Mouse (Mus musculus) liver (tissue): Measurements from ENCODE around the gene Svop.

Experiments used
- DNase-seq: peaks from one replicate; pipeline ENCODE4 v3.0.0-alpha.2; 2020; ENCODE audit warnings: mixed read lengths

Svop gene

DNA sequence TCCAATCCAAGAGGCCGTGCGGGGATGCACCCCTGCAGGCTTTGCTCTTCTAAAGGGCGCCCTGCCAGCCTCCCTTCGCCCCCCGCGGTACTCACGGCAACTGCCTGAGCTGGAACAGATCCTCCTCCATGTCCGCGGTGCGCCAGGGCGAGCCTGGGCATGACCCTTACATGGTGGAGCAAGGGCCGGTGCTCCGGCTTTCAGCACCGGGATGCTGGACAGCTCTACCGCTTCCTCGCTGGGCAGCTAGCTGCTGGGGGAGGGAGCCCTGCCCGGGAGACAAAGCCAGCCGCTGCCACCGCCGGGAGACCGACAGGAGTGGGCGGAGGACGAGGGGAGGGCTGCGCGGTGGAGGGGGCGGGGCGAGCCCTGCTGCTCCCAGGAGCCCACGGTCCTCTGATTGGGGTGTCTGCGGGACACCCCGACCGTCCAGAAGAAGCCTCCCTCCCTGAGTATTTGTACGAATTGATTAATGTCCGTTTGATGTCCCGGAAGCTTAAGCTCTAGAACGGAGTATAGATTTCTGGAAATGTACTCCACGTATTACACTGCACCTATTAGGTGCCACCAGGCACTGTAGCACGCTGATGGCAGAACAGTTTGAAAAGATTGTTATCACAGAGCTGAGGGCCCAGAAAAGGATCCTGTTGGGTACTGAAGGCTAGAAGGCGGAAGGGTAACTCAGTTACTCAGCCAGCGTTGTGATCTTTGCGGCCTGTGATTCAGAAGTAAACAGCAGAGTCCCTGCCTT lies at the start of gene Svop:
Gene Svop, minus strand, starts transcription at position 514 of the 751 bp plus-strand sequence.
- DNase-seq, result peak; percentile 65

DNA sequence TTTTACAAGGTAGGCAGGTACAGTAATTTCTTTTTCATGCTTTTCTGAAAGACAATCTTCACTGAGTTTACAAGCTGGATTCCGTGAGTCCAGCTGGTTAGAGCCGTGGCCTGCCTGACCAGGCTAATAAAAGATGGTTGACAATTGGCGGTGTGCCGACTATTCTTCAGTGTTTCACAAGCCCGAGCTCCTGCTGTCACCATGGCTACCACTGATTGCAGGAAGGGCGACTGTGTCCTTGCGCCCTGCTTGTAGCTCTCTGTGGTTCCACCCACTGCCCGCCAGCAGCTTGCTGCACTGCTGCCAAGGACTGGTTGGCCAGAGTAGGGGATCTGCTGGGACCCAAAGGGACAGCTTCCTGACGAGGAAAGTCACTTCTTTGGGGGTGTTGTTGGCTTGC lies 47.8 kb upstream of the Svop start:
- peak; percentile 48 for DNase-seq

DNA sequence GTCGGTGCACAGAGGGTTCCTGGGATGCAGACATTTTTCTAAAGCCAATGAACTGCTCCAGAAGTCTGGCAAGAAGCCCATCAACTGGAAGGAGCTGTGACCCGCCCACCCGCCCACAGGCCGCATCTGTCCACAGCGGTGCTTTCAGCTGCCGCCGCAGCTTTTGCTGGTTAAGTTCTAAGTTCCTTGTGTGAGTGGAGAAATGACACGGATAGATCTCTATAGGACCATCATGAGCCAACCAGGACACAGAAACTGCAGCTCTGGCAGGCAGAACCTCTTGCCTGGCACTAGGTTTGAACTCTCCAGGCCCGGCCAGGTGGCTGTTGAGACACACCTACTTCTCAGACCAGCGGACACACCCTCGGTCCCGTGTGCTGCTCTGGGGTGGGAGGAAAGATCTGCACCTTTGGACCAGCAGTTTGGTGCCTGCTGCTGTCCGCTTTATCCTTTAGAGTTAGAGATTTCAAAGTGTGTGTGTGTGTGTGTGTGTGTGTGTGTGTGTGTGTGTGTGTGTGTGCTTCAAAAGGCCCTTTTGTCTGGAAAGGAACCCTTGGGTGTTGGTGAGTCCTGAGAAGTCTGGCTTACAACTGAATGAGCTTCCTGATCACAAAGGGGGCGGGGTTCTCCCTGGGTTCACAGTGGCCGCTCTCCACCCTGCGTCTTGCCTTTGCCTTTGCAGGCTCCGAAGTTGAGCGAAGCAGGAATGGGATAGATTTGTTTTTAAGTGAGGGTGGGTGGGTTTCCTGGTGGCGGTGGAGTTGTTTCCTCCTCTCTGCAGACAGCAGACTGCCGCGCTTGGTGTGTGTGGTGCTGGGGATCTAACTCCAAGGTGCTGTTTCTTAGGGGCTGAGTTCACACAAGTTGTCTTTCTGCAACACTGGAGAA lies 47.2 kb upstream of the Svop start:
- no peak for DNase-seq

DNA sequence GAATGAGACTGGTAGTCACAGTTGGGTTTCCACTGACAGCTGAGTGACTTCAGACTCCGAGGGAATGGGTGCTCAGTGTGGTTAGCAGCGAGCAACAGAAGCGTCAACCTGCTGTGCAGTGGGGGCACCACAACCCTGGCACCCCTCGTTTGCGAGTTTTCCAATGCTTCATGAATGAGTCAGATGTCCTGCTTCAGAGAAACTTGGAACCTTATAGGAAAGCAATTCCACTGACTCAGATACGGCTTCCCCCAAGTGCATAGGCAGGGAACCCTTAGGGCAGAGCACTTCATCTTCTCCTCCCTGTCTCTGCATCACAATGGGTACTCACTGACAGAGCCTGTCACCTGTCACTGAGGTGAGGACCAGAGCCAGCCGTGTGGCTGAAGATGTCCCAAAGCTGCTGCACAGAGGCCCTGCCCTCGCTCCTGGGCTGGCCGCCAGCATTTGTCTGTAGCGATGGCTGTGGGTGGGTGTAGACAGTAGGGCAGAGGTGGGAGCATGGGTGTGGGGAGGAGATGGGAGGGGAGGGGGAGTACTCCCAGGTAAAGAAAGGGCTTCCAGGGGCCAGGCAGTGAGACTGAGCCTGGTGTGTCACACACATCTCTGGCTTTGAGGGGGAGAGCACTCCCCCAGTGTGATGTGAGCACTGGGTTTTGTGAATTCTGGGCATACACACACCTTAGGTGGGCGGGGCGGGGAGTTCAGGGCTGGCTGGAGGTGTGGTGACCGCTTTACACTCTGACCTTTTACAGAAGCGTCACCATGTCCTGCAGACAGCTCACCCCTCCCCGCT lies 46.3 kb upstream of the Svop start:
- no peak for DNase-seq

DNA sequence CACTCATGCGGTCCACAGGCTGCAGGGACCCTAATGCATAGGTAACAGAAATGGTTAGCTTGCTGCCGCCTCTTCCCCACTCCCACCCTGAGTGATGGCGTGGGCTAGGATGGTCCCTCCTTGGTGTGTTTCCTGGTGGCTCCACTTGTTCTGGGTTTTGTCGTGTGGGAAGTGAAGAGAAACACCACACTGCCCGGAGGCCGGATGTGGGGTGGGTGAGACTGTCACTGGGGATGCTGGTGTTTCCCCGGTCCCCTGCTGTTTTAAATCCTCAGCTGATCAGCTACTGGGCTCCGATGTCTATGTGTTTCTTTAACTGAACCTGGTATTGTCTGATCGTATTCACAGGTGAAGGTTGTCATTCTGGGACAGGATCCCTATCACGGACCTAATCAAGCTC lies 44.1 kb upstream of the Svop start:
- no peak for DNase-seq

DNA sequence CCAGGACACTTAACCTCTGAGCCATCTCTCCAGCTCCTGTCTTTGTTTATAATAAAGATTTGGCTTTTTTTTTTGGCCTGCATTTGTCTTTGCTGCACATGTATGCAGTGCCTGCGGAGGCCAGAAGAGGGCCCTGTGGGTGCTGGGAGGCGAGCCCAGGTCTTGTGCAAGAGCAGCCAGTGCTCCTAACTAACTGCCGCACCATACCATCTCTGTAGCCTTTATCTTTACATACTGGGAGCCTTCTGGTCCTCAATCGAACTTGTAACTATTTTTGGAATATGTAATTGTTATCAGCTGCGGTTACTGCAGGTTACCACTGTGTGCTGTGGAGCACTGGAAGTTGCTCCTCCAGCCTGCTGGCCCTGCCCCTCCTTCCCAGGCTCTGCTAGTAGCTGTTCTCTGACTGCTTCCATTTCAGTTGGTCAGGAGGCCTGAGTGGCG lies 42.7 kb upstream of the Svop start:
- peak; percentile 77 for DNase-seq

DNA sequence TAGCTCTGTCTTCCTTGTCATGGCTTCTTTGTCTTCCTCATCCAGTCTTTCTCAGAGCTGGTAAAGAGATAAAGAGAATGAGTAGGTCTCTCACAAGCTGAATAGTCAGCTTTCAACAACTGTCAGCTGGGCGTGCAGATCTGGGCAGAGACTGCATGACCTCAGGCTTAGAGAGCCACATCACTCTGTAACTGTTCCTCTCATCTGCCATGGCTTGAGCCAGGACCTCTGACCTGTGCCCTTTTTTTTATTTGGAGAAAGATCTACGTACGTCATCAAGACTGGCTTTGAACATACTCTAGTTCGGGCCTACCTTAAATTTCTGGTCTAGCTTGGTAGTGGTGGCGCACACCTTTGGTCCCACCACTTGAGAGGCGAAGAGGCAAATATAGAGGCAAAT lies 41.5 kb upstream of the Svop start:
- no peak for DNase-seq

DNA sequence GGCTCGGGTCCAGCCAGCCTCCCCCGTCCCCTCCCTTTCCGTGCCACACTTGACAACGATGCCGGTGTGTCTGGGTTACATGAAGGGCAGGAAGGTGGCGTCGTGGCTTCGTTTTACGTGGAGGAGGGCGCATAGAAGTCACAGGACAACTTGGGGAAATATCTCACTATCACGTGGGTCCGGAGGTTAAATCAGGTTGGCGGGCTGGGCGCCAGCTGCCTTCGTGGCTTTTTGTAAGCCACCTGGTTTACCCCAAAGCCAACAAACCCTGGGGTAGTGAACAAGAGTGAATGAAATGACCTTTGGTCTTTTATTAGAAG lies 40.1 kb upstream of the Svop start:
- DNase-seq, result peak; percentile 39

DNA sequence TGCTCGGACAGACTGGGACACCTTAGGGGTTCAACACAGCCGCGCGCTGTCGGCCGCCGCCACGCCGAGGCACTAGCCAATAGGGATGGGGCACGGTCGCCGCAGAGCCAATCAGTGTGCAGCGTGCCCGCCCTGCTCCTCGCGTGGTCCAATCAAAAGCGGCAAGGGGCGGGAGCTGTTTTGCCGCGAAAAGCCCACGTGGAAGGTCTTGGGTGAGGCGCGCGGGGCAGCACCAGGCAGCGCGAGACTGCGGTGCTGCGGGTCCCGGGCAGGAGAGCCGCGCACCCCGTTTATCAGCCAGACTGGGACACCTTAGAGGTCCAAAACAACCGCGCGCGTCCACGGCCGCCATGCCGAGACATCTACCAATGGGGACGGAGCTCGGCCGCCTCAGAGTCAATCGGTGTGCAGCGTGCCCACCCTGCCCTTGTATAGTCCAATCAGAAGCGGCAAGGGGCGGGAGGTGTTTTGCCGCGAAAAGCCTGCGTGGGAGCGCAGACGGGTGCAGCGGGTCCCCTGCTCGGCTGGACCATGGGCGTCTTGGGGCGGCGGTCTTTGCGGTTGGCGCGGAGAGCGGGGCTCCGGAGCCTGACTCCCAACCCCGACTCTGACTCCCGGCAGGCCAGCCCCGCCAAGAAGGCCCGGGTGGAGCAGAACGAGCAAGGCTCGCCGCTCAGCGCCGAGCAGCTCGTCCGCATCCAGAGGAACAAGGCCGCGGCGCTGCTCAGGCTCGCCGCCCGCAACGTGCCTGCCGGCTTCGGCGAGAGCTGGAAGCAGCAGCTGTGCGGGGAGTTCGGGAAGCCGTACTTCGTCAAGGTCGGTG lies 39.5 kb upstream of the Svop start:
- DNase-seq, result peak; percentile 94

DNA sequence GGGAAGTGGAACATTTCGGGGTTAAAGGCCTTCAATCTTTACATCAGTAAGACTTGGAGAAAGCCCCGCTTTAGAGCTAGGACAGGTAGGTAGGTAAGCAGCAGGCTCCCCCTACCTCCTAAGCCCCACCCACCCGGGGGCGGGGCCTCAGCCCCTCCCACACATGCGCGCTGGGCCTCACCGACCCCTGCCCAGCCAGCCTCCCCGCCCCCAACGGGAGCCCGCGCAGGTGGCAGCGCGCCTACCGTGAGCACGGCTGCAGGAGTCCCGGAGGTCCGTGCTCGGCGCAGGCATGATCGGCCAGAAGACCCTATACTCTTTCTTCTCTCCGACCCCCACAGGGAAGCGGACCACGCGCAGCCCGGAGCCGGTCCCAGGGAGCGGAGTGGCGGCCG lies 38.8 kb upstream of the Svop start, which contains the start of gene Ung:
Gene Ung, plus strand, starts transcription at position 176 of the 395 bp plus-strand sequence.
- peak; percentile 78 for DNase-seq

DNA sequence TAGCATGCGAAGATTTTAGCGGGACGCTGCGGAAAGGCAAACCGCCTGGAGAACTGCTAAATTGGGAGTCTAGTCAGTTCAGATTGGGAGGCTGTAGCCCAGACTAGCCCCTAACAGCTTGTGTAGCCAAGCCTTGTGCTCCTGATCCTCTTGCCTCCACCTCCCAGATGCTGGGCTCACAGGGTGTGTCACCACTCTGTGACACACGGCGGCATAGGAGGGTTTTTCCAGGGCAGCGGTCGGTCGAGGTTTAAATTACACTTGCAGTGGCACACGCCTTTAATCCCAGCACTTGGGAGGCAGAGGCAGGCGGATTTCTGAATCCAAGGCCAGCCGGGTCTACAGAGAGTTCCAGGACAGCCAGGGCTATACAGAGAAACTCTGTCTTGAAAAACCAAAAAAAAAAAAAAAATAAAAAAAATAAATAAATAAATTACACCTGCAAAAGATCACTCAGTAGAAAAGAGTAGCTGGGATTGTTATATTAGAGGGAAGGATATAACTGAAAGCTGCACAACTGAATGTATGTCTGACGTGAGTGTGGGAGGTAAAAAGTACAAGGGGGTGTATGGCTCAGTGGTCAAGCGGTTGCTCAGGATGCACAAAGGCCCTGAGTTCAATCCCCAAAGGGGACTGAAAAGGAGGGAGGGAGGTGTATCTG lies 38.3 kb upstream of the Svop start:
- no peak for DNase-seq

DNA sequence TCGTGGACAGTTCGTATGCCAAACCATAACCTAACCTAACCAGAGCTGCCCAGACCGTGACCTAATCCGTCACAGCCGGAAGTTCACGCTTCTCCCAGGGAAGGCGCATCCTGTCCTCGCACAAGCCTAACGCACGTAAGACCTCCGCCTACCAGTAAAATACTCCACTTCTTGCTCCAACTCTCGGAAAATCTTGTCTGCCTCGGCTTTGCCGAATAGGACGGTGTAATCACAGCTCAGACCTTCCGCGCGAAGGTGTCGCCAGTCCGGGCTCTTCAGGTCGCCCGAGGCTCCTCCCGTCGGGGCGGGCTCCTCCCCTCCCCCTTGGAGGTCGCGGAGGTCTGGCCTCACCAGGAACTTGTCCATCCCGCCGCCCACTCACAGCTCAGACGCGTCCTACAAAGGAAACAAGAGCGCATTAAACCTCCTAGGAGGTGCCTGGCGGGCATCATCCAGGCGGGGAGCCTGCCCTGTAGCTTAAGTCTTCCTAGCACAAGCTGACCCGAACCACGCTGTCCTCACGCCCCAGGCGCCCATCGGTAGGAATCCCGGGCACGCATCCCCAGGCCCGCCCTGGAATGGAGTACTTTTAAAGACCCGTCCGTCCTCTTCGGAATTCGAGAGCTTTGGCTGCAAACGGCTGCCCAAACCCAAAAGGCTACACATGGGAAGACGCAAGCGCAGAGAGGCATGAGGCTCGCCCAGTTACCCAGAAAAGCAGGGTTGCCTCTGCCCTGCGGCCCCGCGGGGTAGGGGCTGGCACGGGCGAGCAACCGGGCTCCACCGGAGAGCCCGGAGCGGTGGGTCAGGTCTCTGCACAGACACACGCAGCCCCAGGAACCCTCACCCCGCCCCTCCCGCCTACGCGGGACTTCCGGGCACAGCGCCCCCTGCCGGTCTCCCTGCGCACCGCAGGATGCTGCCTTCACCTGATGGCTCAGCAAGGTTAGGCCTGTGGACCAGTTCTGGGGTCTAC lies 36.3 kb upstream of the Svop start, which contains the start of gene Alkbh2:
Gene Alkbh2, minus strand, starts transcription at position 845 of the 976 bp plus-strand sequence.
- DNase-seq, result peak; percentile 89

DNA sequence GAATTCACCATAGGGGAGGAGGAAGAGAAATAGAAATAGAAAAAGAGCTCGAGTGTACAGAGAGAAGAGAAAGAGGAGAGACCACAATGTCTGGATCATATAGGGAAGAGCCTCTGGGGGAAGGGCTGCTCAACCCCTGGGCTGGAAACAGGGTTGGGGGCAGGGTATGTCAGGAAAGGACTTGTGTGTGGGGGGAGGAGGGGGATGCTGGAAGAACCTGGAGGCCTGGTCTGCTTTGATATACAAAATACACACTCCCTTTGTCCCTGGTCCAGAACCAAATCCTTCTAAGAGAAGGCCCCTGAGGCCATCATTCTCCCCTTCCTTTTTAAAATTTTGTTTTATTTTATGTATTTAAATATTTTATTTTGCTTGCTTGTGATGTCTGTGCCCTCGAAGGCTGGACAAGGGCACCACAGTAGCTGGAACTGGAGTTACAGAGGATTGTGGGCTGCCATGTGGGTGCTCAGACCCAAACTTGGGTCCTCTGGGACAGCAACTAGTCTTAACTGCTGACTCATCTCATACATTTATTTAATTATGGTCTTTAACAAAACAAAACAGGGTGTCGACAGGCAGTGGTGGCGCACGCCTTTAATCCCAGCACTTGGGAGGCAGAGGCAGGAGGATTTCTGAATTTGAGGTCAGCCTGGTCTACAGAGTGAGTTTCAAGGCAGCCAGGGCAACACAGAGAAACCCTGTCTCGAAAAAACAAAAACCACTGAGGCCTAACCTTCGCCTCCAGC lies 35.3 kb upstream of the Svop start:
- DNase-seq, result no peak

DNA sequence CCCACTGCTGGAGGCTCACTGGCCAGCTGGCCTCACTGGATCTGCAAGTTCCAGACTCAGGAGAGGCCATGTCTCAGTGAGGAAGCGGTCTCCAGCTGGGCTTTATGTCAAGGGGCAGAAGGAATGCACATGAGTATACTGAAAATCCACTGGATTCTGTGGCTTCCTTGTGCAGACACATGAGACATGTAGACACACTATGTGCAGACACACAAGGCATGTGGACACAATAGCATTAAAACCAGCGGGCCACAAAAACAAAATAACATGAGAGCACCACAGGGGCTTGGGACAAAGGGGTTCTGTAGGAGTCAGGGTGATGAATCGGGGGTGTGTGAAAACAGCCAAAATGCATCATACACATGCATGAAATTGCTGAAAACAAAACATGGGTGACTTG lies 34.6 kb upstream of the Svop start:
- DNase-seq, result no peak

DNA sequence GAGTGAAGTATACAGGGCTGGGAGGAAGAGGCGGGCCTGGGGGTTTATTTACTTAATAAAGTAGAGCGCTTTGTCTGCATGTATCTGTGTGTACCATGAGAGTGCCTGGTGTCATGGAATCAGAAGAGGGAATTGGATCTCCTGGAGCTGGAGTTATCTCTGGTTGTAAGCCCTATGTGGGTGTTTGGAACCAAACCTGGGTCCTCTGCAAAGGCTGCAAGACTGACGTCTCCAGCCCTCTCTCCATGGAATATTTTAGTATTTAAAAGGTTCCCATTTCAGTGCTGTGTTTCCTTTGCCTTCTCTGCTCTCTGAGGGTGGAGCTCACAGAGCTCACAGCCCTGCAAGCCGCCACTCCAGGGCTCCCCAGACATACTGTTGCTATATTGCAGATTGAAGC lies 28.4 kb upstream of the Svop start:
- DNase-seq, result no peak

DNA sequence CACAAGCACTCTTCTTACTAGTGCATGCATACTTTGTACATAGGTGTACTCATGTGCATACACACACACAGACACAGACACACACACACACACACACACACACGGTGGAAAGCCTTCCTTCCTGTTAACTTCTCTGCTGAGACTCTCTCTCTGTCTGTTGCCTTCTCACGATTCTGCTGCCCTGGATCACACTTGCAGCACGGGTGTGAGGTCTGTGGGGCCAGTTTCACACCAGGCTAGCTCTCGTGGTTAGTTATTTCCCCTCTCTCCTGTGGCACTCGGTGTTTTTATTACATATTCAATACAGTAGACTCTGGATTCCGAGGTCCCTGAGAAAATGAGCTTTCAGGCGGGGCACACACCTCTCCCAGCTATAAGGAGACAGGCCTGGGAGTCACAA lies 25.2 kb upstream of the Svop start:
- DNase-seq, result no peak

DNA sequence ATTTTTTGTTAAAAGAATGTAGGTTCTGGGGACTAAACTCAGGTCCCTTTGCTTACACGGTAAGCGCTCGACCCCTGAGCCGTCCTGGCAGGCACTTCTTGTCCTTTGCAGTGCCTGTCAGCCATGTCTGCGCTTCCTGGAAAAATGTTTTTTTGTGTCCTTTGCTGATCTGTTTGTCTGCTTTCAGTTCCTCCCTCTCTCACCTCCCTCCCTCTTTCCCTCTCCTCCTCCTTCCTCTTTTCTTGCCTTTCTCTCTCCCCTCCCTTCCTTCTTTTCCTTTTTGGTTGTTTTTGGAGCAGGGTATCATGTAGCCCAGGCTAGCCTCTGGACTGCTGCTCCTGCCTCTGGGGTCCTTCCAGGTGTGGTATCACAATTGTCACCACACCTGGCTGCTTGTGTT lies 23.7 kb upstream of the Svop start:
- no peak for DNase-seq

DNA sequence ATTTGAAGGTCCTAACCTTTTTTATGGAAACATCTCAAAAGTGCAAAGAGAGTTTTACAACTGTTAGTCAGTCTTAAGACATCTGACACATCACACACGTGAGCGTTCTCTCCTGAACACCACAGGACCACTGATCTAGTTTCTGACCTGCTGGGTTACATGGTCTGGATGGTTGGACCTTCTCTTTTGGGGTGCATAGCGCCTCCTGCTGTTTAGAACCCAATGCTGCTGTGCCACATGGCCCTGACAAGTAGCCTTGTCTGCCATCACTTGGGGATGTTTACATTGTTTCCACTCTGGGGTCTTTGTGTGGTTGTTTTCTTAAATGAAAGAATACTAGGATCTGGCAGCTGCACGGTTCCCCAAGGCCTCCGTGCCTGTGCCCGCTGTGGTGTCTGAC lies 22.0 kb upstream of the Svop start:
- no peak for DNase-seq

DNA sequence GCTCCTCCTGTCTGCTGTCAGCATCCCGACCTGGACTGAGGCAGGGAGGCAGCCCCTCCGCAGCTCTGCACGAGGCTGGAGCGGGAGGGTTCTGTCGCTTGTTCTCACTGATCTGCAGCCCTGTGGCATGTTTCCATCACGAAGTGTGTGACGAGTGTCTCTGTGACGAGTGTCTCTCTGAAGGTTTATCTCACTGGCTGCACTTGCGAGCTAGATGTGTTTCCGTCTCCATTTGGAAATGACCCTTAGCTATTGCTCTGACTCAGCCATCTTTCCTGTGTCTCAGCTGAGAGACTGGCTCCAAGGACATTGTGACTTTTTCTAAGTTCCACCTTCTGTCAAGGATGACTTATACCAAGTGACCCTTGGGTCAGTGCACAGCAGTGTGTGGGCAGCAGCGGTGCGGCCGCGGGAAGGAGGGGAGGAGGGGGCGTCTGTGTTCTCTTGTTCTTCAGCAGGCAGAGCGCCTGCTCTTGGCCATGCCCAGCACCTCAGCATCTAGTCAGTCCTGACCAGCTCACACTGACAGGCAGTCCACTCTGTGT lies 15.1 kb upstream of the Svop start:
- DNase-seq, result no peak
